Mouse (Mus musculus): Measurements from ENCODE around the gene Mcm3ap. TPM values are rescaled to one million over a fixed set of nuclear protein-coding genes. Genes with fewer than 3 reads are reported as not detected.

Gene Mcm3ap
- polyA plus RNA-seq, 1 experiment, result 43.9 TPM

GRCm38 (mm10) chr10:76505865-76506264 is 37.1 kb downstream of the Mcm3ap start:
- no peak for TF ChIP-seq POLR2A (IDR thresholded peaks at IDR 0.05; ENCODE audit: control insufficient read depth, extremely low read depth, insufficient read depth, low read length, poor library complexity)
- no peak for TF ChIP-seq CTCF (IDR thresholded peaks at IDR 0.05; ENCODE audit: borderline replicate concordance, control insufficient read depth, extremely low read depth, insufficient read depth, low read length, poor library complexity)
- whole genome bisulfite sequencing, result 95% methylated on average over 7 of the region's 7 CpGs
- Histone ChIP-seq H3K27me3 (ENCODE audit: control insufficient read depth, insufficient read depth, low read length) (no peaks in the 10 kb centered on the region), H3K4me3 (ENCODE audit: control insufficient read depth, insufficient read depth, low read length) (no peak overlapping the region), H3K36me3 (ENCODE audit: control insufficient read depth, insufficient read depth, low read length) (peaks cover 47% of the 10 kb centered on the region), H3K27ac (ENCODE audit: control insufficient read depth, insufficient read depth, low read length) (no peak overlapping the region), H3K4me1 (replicated peaks; ENCODE audit: control insufficient read depth, insufficient read depth, low read length) (no peaks in the 10 kb centered on the region)
- no peak for DNase-seq

- Histone ChIP-seq H3K27ac (ENCODE audit: control insufficient read depth, insufficient read depth, low read length) (no peak overlapping the region), H3K4me1 (replicated peaks; ENCODE audit: control insufficient read depth, insufficient read depth, low read length) (no peaks in the 10 kb centered on the region), H3K36me3 (ENCODE audit: control insufficient read depth, insufficient read depth, low read length) (0 out of 2 replicates have a peak, but pooled peaks cover 12% of the 10 kb centered on the region), H3K4me3 (ENCODE audit: control insufficient read depth, insufficient read depth, low read length) (no peak overlapping the region), H3K27me3 (ENCODE audit: control insufficient read depth, insufficient read depth, low read length) (no peaks in the 10 kb centered on the region)
- WGBS, result 54% methylated on average over 5 of the region's 5 CpGs
- DNase-seq, result peak; percentile 80
- peak; percentile 96 for TF ChIP-seq CTCF (IDR thresholded peaks at IDR 0.05; ENCODE audit: borderline replicate concordance, control insufficient read depth, extremely low read depth, insufficient read depth, low read length, poor library complexity)
- no peak for TF ChIP-seq POLR2A (IDR thresholded peaks at IDR 0.05; ENCODE audit: control insufficient read depth, extremely low read depth, insufficient read depth, low read length, poor library complexity)
These were observed 44.3 kb downstream of the Mcm3ap start for GRCm38 (mm10) chr10:76512965-76513583.

GRCm38 (mm10) chr10:76530922-76531321 is 62.2 kb downstream of the Mcm3ap start:
- TF ChIP-seq CTCF (IDR thresholded peaks at IDR 0.05; ENCODE audit: borderline replicate concordance, control insufficient read depth, extremely low read depth, insufficient read depth, low read length, poor library complexity) (no peak), POLR2A (IDR thresholded peaks at IDR 0.05; ENCODE audit: control insufficient read depth, extremely low read depth, insufficient read depth, low read length, poor library complexity) (no peak)
- Histone ChIP-seq H3K36me3 (ENCODE audit: control insufficient read depth, insufficient read depth, low read length) (no peaks in the 10 kb centered on the region), H3K4me3 (ENCODE audit: control insufficient read depth, insufficient read depth, low read length) (peak overlapping the region; percentile 49), H3K27ac (ENCODE audit: control insufficient read depth, insufficient read depth, low read length) (no peak overlapping the region), H3K4me1 (replicated peaks; ENCODE audit: control insufficient read depth, insufficient read depth, low read length) (peaks cover 8% of the 10 kb centered on the region), H3K27me3 (ENCODE audit: control insufficient read depth, insufficient read depth, low read length) (no peaks in the 10 kb centered on the region)
- no peak for DNase-seq
- under 1% methylated on average over 11 of the region's 11 CpGs for WGBS

GRCm38 (mm10) chr10:76531375-76531774 is 62.6 kb downstream of the Mcm3ap start, which contains the start of gene Lss:
Gene Lss, plus strand, starts transcription at chr10:76531588.
- Histone ChIP-seq H3K27me3 (ENCODE audit: control insufficient read depth, insufficient read depth, low read length) (no peaks in the 10 kb centered on the region), H3K4me1 (replicated peaks; ENCODE audit: control insufficient read depth, insufficient read depth, low read length) (peaks cover 8% of the 10 kb centered on the region), H3K27ac (ENCODE audit: control insufficient read depth, insufficient read depth, low read length) (no peak within 1 kb of the TSS), H3K4me3 (ENCODE audit: control insufficient read depth, insufficient read depth, low read length) (peak within 1 kb of the TSS; percentile 49), H3K36me3 (ENCODE audit: control insufficient read depth, insufficient read depth, low read length) (no peaks in the 10 kb centered on the region)
- WGBS, result under 1% methylated on average over 37 of the region's 37 CpGs
- DNase-seq, result peak; percentile 96
- TF ChIP-seq POLR2A (IDR thresholded peaks at IDR 0.05; ENCODE audit: control insufficient read depth, extremely low read depth, insufficient read depth, low read length, poor library complexity) (peak; percentile 55; the same call in 1 of the 2 replicates), CTCF (IDR thresholded peaks at IDR 0.05; ENCODE audit: borderline replicate concordance, control insufficient read depth, extremely low read depth, insufficient read depth, low read length, poor library complexity) (peak; percentile 70; the same call in 1 of the 2 replicates)

GRCm38 (mm10) chr10:76531828-76532227 is 63.1 kb downstream of the Mcm3ap start:
- Histone ChIP-seq H3K27me3 (ENCODE audit: control insufficient read depth, insufficient read depth, low read length) (no peaks in the 10 kb centered on the region), H3K4me1 (replicated peaks; ENCODE audit: control insufficient read depth, insufficient read depth, low read length) (peaks cover 8% of the 10 kb centered on the region), H3K36me3 (ENCODE audit: control insufficient read depth, insufficient read depth, low read length) (no peaks in the 10 kb centered on the region), H3K27ac (ENCODE audit: control insufficient read depth, insufficient read depth, low read length) (no peak overlapping the region), H3K4me3 (ENCODE audit: control insufficient read depth, insufficient read depth, low read length) (peak overlapping the region; percentile 49)
- 7% methylated on average over 14 of the region's 14 CpGs for whole genome bisulfite sequencing
- DNase-seq, result no peak
- TF ChIP-seq CTCF (IDR thresholded peaks at IDR 0.05; ENCODE audit: borderline replicate concordance, control insufficient read depth, extremely low read depth, insufficient read depth, low read length, poor library complexity) (no peak), POLR2A (IDR thresholded peaks at IDR 0.05; ENCODE audit: control insufficient read depth, extremely low read depth, insufficient read depth, low read length, poor library complexity) (no peak)

GRCm38 (mm10) chr10:76535526-76535925 is 66.8 kb downstream of the Mcm3ap start:
- DNase-seq, result no peak
- TF ChIP-seq POLR2A (IDR thresholded peaks at IDR 0.05; ENCODE audit: control insufficient read depth, extremely low read depth, insufficient read depth, low read length, poor library complexity) (no peak), CTCF (IDR thresholded peaks at IDR 0.05; ENCODE audit: borderline replicate concordance, control insufficient read depth, extremely low read depth, insufficient read depth, low read length, poor library complexity) (no peak)
- Histone ChIP-seq H3K36me3 (ENCODE audit: control insufficient read depth, insufficient read depth, low read length) (no peaks in the 10 kb centered on the region), H3K4me1 (replicated peaks; ENCODE audit: control insufficient read depth, insufficient read depth, low read length) (peaks cover 8% of the 10 kb centered on the region), H3K27me3 (ENCODE audit: control insufficient read depth, insufficient read depth, low read length) (no peaks in the 10 kb centered on the region), H3K27ac (ENCODE audit: control insufficient read depth, insufficient read depth, low read length) (no peak overlapping the region), H3K4me3 (ENCODE audit: control insufficient read depth, insufficient read depth, low read length) (no peak overlapping the region)
- WGBS, result over 99% methylated on average over 7 of the region's 7 CpGs
